ENCODE assay signal across 12 mouse cellular contexts in genomic region chr14:118080606-118081005, GRCm38 (mm10). TPM values are rescaled to one million over a fixed set of nuclear protein-coding genes. Genes with fewer than 3 reads are reported as not detected.
DNase-seq lines count a peak whose midpoint lies in the region; ATAC-seq lines count a peak whose summit lies in the region.
"Had no signal": no experiment of that assay in that cellular context is flagged by ENCODE, and none has a peak within 500 bp of the region (broad histone marks: within the 10 kb centered on the region; RNA-seq: fewer than 3 reads in every experiment).

No protein-coding gene starts in this region.

- no peak overlapping the region for H3K9ac ChIP-seq in heart, embryonic 12.5 days
- no peak overlapping the region for H3K9ac ChIP-seq in limb, embryonic 13.5 days
- H3K9ac ChIP-seq in embryonic facial prominence, embryonic 11.5 days (replicated peaks; ENCODE audit: low read length) = no peak overlapping the region
- no peak overlapping the region for H3K9ac ChIP-seq in neural tube, embryonic 14.5 days (replicated peaks; ENCODE audit: low read depth, low read length)
- H3K9ac ChIP-seq: intestine, embryonic 15.5 days; liver, embryonic 14.5 days had no signal

- H3K27ac ChIP-seq in heart, embryonic 12.5 days (ENCODE audit: poor library complexity, severe bottlenecking) = no peak overlapping the region
- no peak overlapping the region for H3K27ac ChIP-seq in limb, embryonic 13.5 days
- no peak overlapping the region for H3K27ac ChIP-seq in limb, embryonic 10.5 days
- H3K27ac ChIP-seq in embryonic facial prominence, embryonic 11.5 days (replicated peaks; ENCODE audit: low read depth, low read length) = no peak overlapping the region
- H3K27ac ChIP-seq in neural tube, embryonic 14.5 days (ENCODE audit: low read depth, low read length) = no peak overlapping the region
- H3K27ac ChIP-seq: intestine, embryonic 15.5 days; liver, embryonic 14.5 days had no signal

- no peaks in the 10 kb centered on the region for H3K36me3 ChIP-seq in heart, embryonic 12.5 days
- no peaks in the 10 kb centered on the region for H3K36me3 ChIP-seq in limb, embryonic 13.5 days
- H3K36me3 ChIP-seq in limb, embryonic 10.5 days = no peaks in the 10 kb centered on the region
- H3K36me3 ChIP-seq in embryonic facial prominence, embryonic 11.5 days (replicated peaks; ENCODE audit: control insufficient read depth, insufficient read depth, low read depth, low read length) = no peaks in the 10 kb centered on the region
- no peaks in the 10 kb centered on the region for H3K36me3 ChIP-seq in neural tube, embryonic 14.5 days (ENCODE audit: control insufficient read depth, insufficient read depth, low read length)
- H3K36me3 ChIP-seq: intestine, embryonic 15.5 days had no signal

- peak overlapping the region; percentile 29; the same call in 1 of the 2 replicates for H3K4me2 ChIP-seq in heart, embryonic 12.5 days
- peak overlapping the region; percentile 9; the same call in 1 of the 2 replicates for H3K4me2 ChIP-seq in limb, embryonic 13.5 days (replicated peaks)
- H3K4me2 ChIP-seq in embryonic facial prominence, embryonic 11.5 days (ENCODE audit: low read depth, low read length) = no peak overlapping the region
- H3K4me2 ChIP-seq in neural tube, embryonic 14.5 days (ENCODE audit: low read depth, low read length) = 0 out of 2 replicates have a peak overlapping the region, but pooled peaks have one; percentile 18
- H3K4me2 ChIP-seq: intestine, embryonic 15.5 days had no signal

- peaks cover 29% of the 10 kb centered on the region for H3K27me3 ChIP-seq in heart, embryonic 12.5 days (replicated peaks)
- 0 out of 2 replicates have a peak, but pooled peaks cover 3% of the 10 kb centered on the region for H3K27me3 ChIP-seq in limb, embryonic 13.5 days
- peaks cover 11% of the 10 kb centered on the region; the same call in 1 of the 2 replicates for H3K27me3 ChIP-seq in limb, embryonic 10.5 days (ENCODE audit: low read depth, poor library complexity, severe bottlenecking)
- H3K27me3 ChIP-seq in embryonic facial prominence, embryonic 11.5 days (ENCODE audit: control insufficient read depth, insufficient read depth, low read length) = no peaks in the 10 kb centered on the region
- no peaks in the 10 kb centered on the region for H3K27me3 ChIP-seq in neural tube, embryonic 14.5 days (ENCODE audit: control insufficient read depth, insufficient read depth, low read length)
- H3K27me3 ChIP-seq: intestine, embryonic 15.5 days had no signal

- H3K4me1 ChIP-seq in heart, embryonic 12.5 days (replicated peaks) = 0 out of 2 replicates have a peak, but pooled peaks cover 5% of the 10 kb centered on the region
- no peaks in the 10 kb centered on the region for H3K4me1 ChIP-seq in limb, embryonic 13.5 days
- H3K4me1 ChIP-seq in limb, embryonic 10.5 days = peaks cover 5% of the 10 kb centered on the region; the same call in 1 of the 2 replicates
- H3K4me1 ChIP-seq in embryonic facial prominence, embryonic 11.5 days (ENCODE audit: control insufficient read depth, insufficient read depth, low read length) = no peaks in the 10 kb centered on the region
- H3K4me1 ChIP-seq in neural tube, embryonic 14.5 days (ENCODE audit: control insufficient read depth, insufficient read depth, low read length) = no peaks in the 10 kb centered on the region
- H3K4me1 ChIP-seq: intestine, embryonic 15.5 days had no signal

- DNase-seq in heart, postnatal 25 days (ENCODE audit: low spot score) = no peak
- DNase-seq in limb, embryonic 10.5 days (ENCODE audit: low spot score) = no peak
- DNase-seq in embryonic facial prominence, embryonic 11.5 days (ENCODE audit: low spot score) = peak; percentile 24
- no peak for DNase-seq in thymus, postnatal 0 days (ENCODE audit: low spot score)
- DNase-seq: cerebellum, postnatal 14 days; thymus, postnatal 4 days had no signal

- WGBS in heart, embryonic 12.5 days = 39% methylated on average over 11 of the region's 11 CpGs
- WGBS in limb, embryonic 13.5 days = 32% methylated on average over 11 of the region's 11 CpGs
- 53% methylated on average over 11 of the region's 11 CpGs for WGBS in limb, embryonic 10.5 days
- 36% methylated on average over 11 of the region's 11 CpGs for WGBS in embryonic facial prominence, embryonic 11.5 days
- 17% methylated on average over 11 of the region's 11 CpGs for WGBS in neural tube, embryonic 14.5 days

- H3K4me3 ChIP-seq in heart, embryonic 12.5 days = no peak overlapping the region
- no peak overlapping the region for H3K4me3 ChIP-seq in limb, embryonic 13.5 days
- H3K4me3 ChIP-seq in limb, embryonic 10.5 days = no peak overlapping the region
- no peak overlapping the region for H3K4me3 ChIP-seq in embryonic facial prominence, embryonic 11.5 days (ENCODE audit: low read depth, low read length)
- H3K4me3 ChIP-seq in neural tube, embryonic 14.5 days (ENCODE audit: low read depth, low read length) = no peak overlapping the region
- H3K4me3 ChIP-seq: erythroblast, embryonic 14.5 days; intestine, embryonic 15.5 days had no signal

- intact Hi-C loops in heart, postnatal 25 days (cut with DNase I) = no loop called here

- H3K9me3 ChIP-seq in heart, embryonic 12.5 days (replicated peaks) = no peaks in the 10 kb centered on the region
- no peaks in the 10 kb centered on the region for H3K9me3 ChIP-seq in limb, embryonic 13.5 days
- no peaks in the 10 kb centered on the region for H3K9me3 ChIP-seq in limb, embryonic 10.5 days (replicated peaks)
- no peaks in the 10 kb centered on the region for H3K9me3 ChIP-seq in embryonic facial prominence, embryonic 11.5 days (replicated peaks; ENCODE audit: control insufficient read depth, low read length)
- no peaks in the 10 kb centered on the region for H3K9me3 ChIP-seq in neural tube, embryonic 14.5 days (ENCODE audit: control insufficient read depth, low read length)
- H3K9me3 ChIP-seq: intestine, embryonic 15.5 days had no signal

- ATAC-seq in heart, embryonic 12.5 days (ENCODE audit: insufficient number of reproducible peaks, low FRiP score) = no peak
- no peak for ATAC-seq in limb, embryonic 13.5 days (ENCODE audit: low FRiP score, low read depth)
- ATAC-seq in embryonic facial prominence, embryonic 11.5 days (replicated peaks; ENCODE audit: insufficient number of reproducible peaks, low FRiP score, low TSS enrichment, low read depth) = no peak
- ATAC-seq in neural tube, embryonic 14.5 days (ENCODE audit: low read depth) = 0 out of 2 replicates have a peak, but pooled peaks have one; percentile 21
- ATAC-seq: intestine, embryonic 15.5 days had no signal

RNA-seq across cellular contexts. Expression of gene Dct, which starts 28.6 kb away (rescaled TPM):
- 0.79 and 0.82 TPM in 2 replicates for polyA plus RNA-seq in heart, embryonic 12.5 days (2016; fragmentation: Nextera tagmentation; extraction: Ambion mirVana)
- total RNA-seq in heart, postnatal 25 days (2021) = 1 to 10 TPM; 2.1 to 2.7 TPM
- polyA plus RNA-seq in limb, embryonic 13.5 days (2015; fragmentation: Nextera tagmentation; extraction: Ambion mirVana) = 2.2 TPM in 2 replicates
- 1.6 and 2.2 TPM in 2 replicates for polyA plus RNA-seq in limb, embryonic 10.5 days (2016; fragmentation: Nextera tagmentation; extraction: Ambion mirVana)
- 6.0 and 13.9 TPM in 2 replicates for polyA plus RNA-seq in embryonic facial prominence, embryonic 11.5 days (2014; fragmentation: Nextera tagmentation; extraction: Ambion mirVana)
- 0.68 and 0.75 TPM in 2 replicates for polyA plus RNA-seq in neural tube, embryonic 14.5 days (2014; fragmentation: Nextera tagmentation; extraction: Ambion mirVana)
- 0.18 and 0.48 TPM in 2 replicates for polyA plus RNA-seq in thymus, postnatal 0 days (2015; fragmentation: Nextera tagmentation; extraction: Ambion mirVana)
- polyA plus RNA-seq: erythroblast, embryonic 14.5 days had no signal

RNA-seq across cellular contexts. Expression of gene Tgds, which starts 51.9 kb away (rescaled TPM):
- polyA plus RNA-seq in heart, embryonic 12.5 days (2016; fragmentation: Nextera tagmentation; extraction: Ambion mirVana) = 34.7 and 35.3 TPM in 2 replicates
- 10 to 100 TPM in 1 of 2 experiments, 1 to 10 TPM in 1; 9.5 to 10.1 TPM for total RNA-seq in heart, postnatal 25 days (2021)
- polyA plus RNA-seq in limb, embryonic 13.5 days (2015; fragmentation: Nextera tagmentation; extraction: Ambion mirVana) = 38.3 and 38.8 TPM in 2 replicates
- polyA plus RNA-seq in limb, embryonic 10.5 days (2016; fragmentation: Nextera tagmentation; extraction: Ambion mirVana) = 32.5 and 36.0 TPM in 2 replicates
- polyA plus RNA-seq in embryonic facial prominence, embryonic 11.5 days (2014; fragmentation: Nextera tagmentation; extraction: Ambion mirVana) = 34.5 and 39.6 TPM in 2 replicates
- polyA plus RNA-seq in neural tube, embryonic 14.5 days (2014; fragmentation: Nextera tagmentation; extraction: Ambion mirVana) = 14.4 and 19.8 TPM in 2 replicates
- polyA plus RNA-seq in thymus, postnatal 0 days (2015; fragmentation: Nextera tagmentation; extraction: Ambion mirVana) = 34.4 and 35.3 TPM in 2 replicates
- polyA plus RNA-seq: erythroblast, embryonic 14.5 days had no signal

RNA-seq across cellular contexts. Expression of gene Gpr180, which starts 56.4 kb away (rescaled TPM):
- 35.4 and 38.7 TPM in 2 replicates for polyA plus RNA-seq in heart, embryonic 12.5 days (2016; fragmentation: Nextera tagmentation; extraction: Ambion mirVana)
- 10 to 100 TPM; 20.3 to 21.1 TPM for total RNA-seq in heart, postnatal 25 days (2021)
- 69.3 and 71.8 TPM in 2 replicates for polyA plus RNA-seq in limb, embryonic 13.5 days (2015; fragmentation: Nextera tagmentation; extraction: Ambion mirVana)
- polyA plus RNA-seq in limb, embryonic 10.5 days (2016; fragmentation: Nextera tagmentation; extraction: Ambion mirVana) = 43.0 and 49.6 TPM in 2 replicates
- polyA plus RNA-seq in embryonic facial prominence, embryonic 11.5 days (2014; fragmentation: Nextera tagmentation; extraction: Ambion mirVana) = 43.5 and 44.7 TPM in 2 replicates
- 47.6 and 51.5 TPM in 2 replicates for polyA plus RNA-seq in neural tube, embryonic 14.5 days (2014; fragmentation: Nextera tagmentation; extraction: Ambion mirVana)
- polyA plus RNA-seq in thymus, postnatal 0 days (2015; fragmentation: Nextera tagmentation; extraction: Ambion mirVana) = 21.7 and 23.1 TPM in 2 replicates
